Mouse (Mus musculus) G1E (cell line): Measurements from ENCODE around the gene Hist1h2bg. TPM values are rescaled to one million over a fixed set of nuclear protein-coding genes. Genes with fewer than 3 reads are reported as not detected.
A peak's percentile ranks its signal among the peaks of the same experiment; 100 is the strongest.
"Not testable (repeated sequence)": the region's sequence is repeated elsewhere in the genome, so short reads cannot be mapped to it uniquely, and the experiment has no call there.

ENCODE experiments used
- ATAC-seq: 2 replicates; pipeline ENCODE4 v1.8.0; 2016; ENCODE audit warnings: mild to moderate bottlenecking; ENCODE audit not compliant: insufficient number of reproducible peaks, poor library complexity, low FRiP score, severe bottlenecking; ENCODE audit errors: extremely low read depth
- DNase-seq: peaks from one replicate; pipeline ENCODE4 v3.0.0; 2012; ENCODE audit warnings: low spot score
- H3K27me3 ChIP-seq: 2 replicates; pipeline ENCODE4 v1.6.1; 2012; ENCODE audit warnings: mild to moderate bottlenecking, low read length, inconsistent platforms; ENCODE audit not compliant: insufficient read depth
- H3K36me3 ChIP-seq: replicated peaks from 2 replicates; pipeline ENCODE3; 2012; ENCODE audit warnings: mild to moderate bottlenecking, inconsistent platforms
- H3K4me1 ChIP-seq: 2 replicates; pipeline ENCODE4 v1.6.1; 2012; ENCODE audit warnings: low read depth, low read length, inconsistent platforms, mixed read lengths; ENCODE audit not compliant: insufficient read depth
- H3K4me3 ChIP-seq: 2 replicates; pipeline ENCODE4 v1.5.1; 2012; ENCODE audit warnings: low read depth, mild to moderate bottlenecking, inconsistent platforms, low read length, moderate library complexity, mixed read lengths
- H3K9me3 ChIP-seq: replicated peaks from 2 replicates; pipeline ENCODE4 v1.6.1; 2012; ENCODE audit warnings: inconsistent platforms
- CTCF ChIP-seq: IDR thresholded peaks from 2 replicates; pipeline ENCODE4 v1.5.1; 2012; ENCODE audit warnings: low read depth, low read length, inconsistent platforms, mixed read lengths
- GATA1 ChIP-seq: IDR thresholded peaks from 2 replicates; pipeline ENCODE4 v1.6.1; 2012; ENCODE audit warnings: borderline replicate concordance, low read length, inconsistent platforms, mixed read lengths
- GATA2 ChIP-seq: IDR thresholded peaks from 2 replicates; pipeline ENCODE4 v1.6.1; 2012; ENCODE audit warnings: low read depth, low read length, inconsistent platforms, borderline replicate concordance
- POLR2AphosphoS5 ChIP-seq: IDR thresholded peaks from 2 replicates; pipeline ENCODE4 v1.6.1; 2012; ENCODE audit warnings: low read depth, low read length, inconsistent platforms; ENCODE audit not compliant: insufficient replicate concordance
- TAL1 ChIP-seq: conservative IDR thresholded peaks from 2 replicates; pipeline ENCODE4 v1.6.1; 2012; ENCODE audit warnings: low read depth, low read length, inconsistent platforms, mixed read lengths
- polyA plus RNA-seq: library from polyadenylated mRNA; stranded (reverse); fragments of >175 nt; gene quantifications from 2 replicates; pipeline ENCODE4 v1.2.3, GENCODE M21; 2012
- total RNA-seq, 2 experiments: library from RNA; stranded (forward) in 1 of 2; stranded (reverse) in 1 of 2; fragments of 200-1000 nt in 1 of 2; fragments of >200 nt in 1 of 2; fragmentation: Nextera tagmentation in 1 of 2; gene quantifications; 2 replicates each; pipeline ENCODE4 v1.2.3; 2014 to 2017

Hist1h2bg gene
- total and polyA plus RNA-seq, 3 experiments, result 13.0 to 1,531 (median 1,342) TPM

- peaks cover 23% of the 10 kb centered on the region for H3K4me1 ChIP-seq
- no peaks in the 10 kb centered on the region for H3K9me3 ChIP-seq
- DNase-seq, result peak; percentile 26
- no peak for ATAC-seq
- peak overlapping the region; percentile 71 for H3K4me3 ChIP-seq
- H3K36me3 ChIP-seq, result no peaks in the 10 kb centered on the region
- no peak for TF ChIP-seq TAL1
- TF ChIP-seq POLR2AphosphoS5, result peak; percentile 83; the same call in 1 of the 2 replicates
- H3K27me3 ChIP-seq, result no peaks in the 10 kb centered on the region
Observed at GRCm38 (mm10) chr13:23534368-23535131, 36.6 kb upstream of the Hist1h2bg start.

- H3K9me3 ChIP-seq, H3K36me3 ChIP-seq, H3K27me3 ChIP-seq: not testable (repeated sequence)
- peak within 1 kb of the TSS; percentile 71 for H3K4me3 ChIP-seq
- peak; percentile 91 for DNase-seq
- peak; percentile 97 for TF ChIP-seq POLR2AphosphoS5
- ATAC-seq, result peak; percentile 77
- H3K4me1 ChIP-seq, result peaks cover 24% of the 10 kb centered on the region
Observed at GRCm38 (mm10) chr13:23535137-23536075, 35.8 kb upstream of the Hist1h2bg start, which contains the start of gene Hist1h3g. TSS of gene Hist1h3g (plus strand) at chr13:23535422.

GRCm38 (mm10) chr13:23536076-23536822 lies 34.9 kb upstream of the Hist1h2bg start:
- Histone ChIP-seq H3K36me3 (no peaks in the 10 kb centered on the region), H3K9me3 (no peaks in the 10 kb centered on the region), H3K4me3 (peak overlapping the region; percentile 71), H3K27me3 (no peaks in the 10 kb centered on the region), H3K4me1 (peaks cover 28% of the 10 kb centered on the region)
- ATAC-seq, result no peak
- no peak for DNase-seq
- TF ChIP-seq GATA1, result no peak
- TF ChIP-seq POLR2AphosphoS5, result peak; percentile 97; the same call in 1 of the 2 replicates

- Histone ChIP-seq H3K9me3 (no peaks in the 10 kb centered on the region), H3K27me3 (no peaks in the 10 kb centered on the region), H3K4me3 (no peak overlapping the region), H3K36me3 (no peaks in the 10 kb centered on the region), H3K4me1 (peaks cover 26% of the 10 kb centered on the region)
- ATAC-seq (no peak), DNase-seq (no peak)
- no peak for TF ChIP-seq TAL1
- no peak for TF ChIP-seq GATA2
- no peak for TF ChIP-seq CTCF
- peak; percentile 61; the same call in 1 of the 2 replicates for TF ChIP-seq POLR2AphosphoS5
- TF ChIP-seq GATA1, result no peak
Observed at GRCm38 (mm10) chr13:23537006-23537710, 34.0 kb upstream of the Hist1h2bg start.

- no peaks in the 10 kb centered on the region for H3K9me3 ChIP-seq
- DNase-seq, result no peak
- H3K36me3 ChIP-seq, result no peaks in the 10 kb centered on the region
- no peak overlapping the region for H3K4me3 ChIP-seq
- peaks cover 17% of the 10 kb centered on the region for H3K4me1 ChIP-seq
- TF ChIP-seq CTCF (no peak), GATA1 (no peak), TAL1 (no peak), POLR2AphosphoS5 (no peak)
- H3K27me3 ChIP-seq, result no peaks in the 10 kb centered on the region
- no peak for ATAC-seq
Observed at GRCm38 (mm10) chr13:23538249-23538648, 32.9 kb upstream of the Hist1h2bg start.

- not testable (repeated sequence) for ATAC-seq, DNase-seq, H3K9me3 ChIP-seq, H3K36me3 ChIP-seq, H3K4me3 ChIP-seq, H3K27me3 ChIP-seq
- H3K4me1 ChIP-seq, result peaks cover 20% of the 10 kb centered on the region
Observed at GRCm38 (mm10) chr13:23539821-23540220, 31.4 kb upstream of the Hist1h2bg start.
